Mouse (Mus musculus) kidney, postnatal 0 days (tissue): ENCODE results near the gene Dnajc7. TPM values are rescaled to one million over a fixed set of nuclear protein-coding genes. Genes with fewer than 3 reads are reported as not detected.

Experiments
- ATAC-seq: fragments of 200-750 bp; cut with Nextera tagmentation; replicated peaks from 2 replicates; pipeline ENCODE4 v1.8.0; 2017; ENCODE audit warnings: low read depth, moderate number of reproducible peaks, moderate TSS enrichment, moderate library complexity; ENCODE audit not compliant: low FRiP score
- DNase-seq: peaks from one replicate; pipeline ENCODE4 v3.0.0-alpha.2; 2016; ENCODE audit warnings: low spot score
- H3K27ac ChIP-seq: fragments of 300-500 bp; sonication (generic); 2 replicates; pipeline ENCODE4 v1.5.1; 2014; ENCODE audit warnings: mild to moderate bottlenecking
- H3K27me3 ChIP-seq: fragments of 300-500 bp; sonication (generic); 2 replicates; pipeline ENCODE4 v1.6.1; 2014; ENCODE audit warnings: low read length, mixed read lengths; ENCODE audit not compliant: insufficient read depth
- H3K36me3 ChIP-seq: fragments of 300-500 bp; sonication (generic); 2 replicates; pipeline ENCODE4 v1.6.1; 2014; ENCODE audit warnings: low read length, mixed read lengths; ENCODE audit not compliant: insufficient read depth
- H3K4me1 ChIP-seq: fragments of 300-500 bp; sonication (generic); replicated peaks from 2 replicates; pipeline ENCODE4 v1.6.1; 2014; ENCODE audit warnings: antibody characterized with exemption, low read length, mixed read lengths; ENCODE audit not compliant: insufficient read depth
- H3K4me2 ChIP-seq: fragments of 300-500 bp; sonication (generic); 2 replicates; pipeline ENCODE4 v1.6.1; 2014; ENCODE audit warnings: mild to moderate bottlenecking, low read length, moderate library complexity, mixed read lengths
- H3K4me3 ChIP-seq: fragments of 300-500 bp; sonication (generic); replicated peaks from 2 replicates; pipeline ENCODE4 v1.5.1; 2014; ENCODE audit warnings: low read depth, low read length
- H3K9ac ChIP-seq: fragments of 300-500 bp; sonication (generic); 2 replicates; pipeline ENCODE4 v1.6.1; 2014; ENCODE audit warnings: low read depth, low read length
- H3K9me3 ChIP-seq: fragments of 300-500 bp; sonication (generic); replicated peaks from 2 replicates; pipeline ENCODE4 v1.6.1; 2016; ENCODE audit warnings: low read length, inconsistent platforms, mixed read lengths
- CTCF ChIP-seq: IDR thresholded peaks from 2 replicates; pipeline ENCODE4 v1.5.1; 2016; ENCODE audit warnings: antibody characterized with exemption, low read depth, mild to moderate bottlenecking, moderate library complexity
- WGBS: fragments of 180-500 bp; shearing (Covaris S2); extraction: QIAGEN DNeasy Blood & Tissue Kit; methylation state at CpG from one replicate; pipeline ENCODE4 v1.1.7; 2014; 5-methylcytosine and 5-hydroxymethylcytosine counted together
- polyA plus RNA-seq: library from polyadenylated mRNA; unstranded; fragments of >200 nt; fragmentation: Nextera tagmentation; extraction: Ambion mirVana; gene quantifications from 2 replicates; pipeline ENCODE4 v1.2.1, GENCODE M21; 2015

Gene Dnajc7
- polyA plus RNA-seq, 1 experiment from 2014 or later, result 142 TPM

- TF ChIP-seq CTCF, result peak; percentile 92
- no peak overlapping the region for H3K9ac ChIP-seq
- H3K4me1 ChIP-seq, result no peaks in the 10 kb centered on the region; the same call in 1 of the 2 replicates
- H3K27ac ChIP-seq, result no peak overlapping the region
- no peaks in the 10 kb centered on the region; the same call in 1 of the 2 replicates for H3K27me3 ChIP-seq
- H3K9me3 ChIP-seq, result no peaks in the 10 kb centered on the region
- H3K4me3 ChIP-seq, result no peak overlapping the region
- WGBS, result 20% methylated on average over 9 of the region's 9 CpGs
- 0 out of 2 replicates have a peak, but pooled peaks cover 5% of the 10 kb centered on the region for H3K36me3 ChIP-seq
- ATAC-seq (peak; percentile 71), DNase-seq (peak; percentile 81)
- no peak overlapping the region for H3K4me2 ChIP-seq
Observed at GRCm38 (mm10) chr11:100626701-100627195, 6.8 kb upstream of the Dnajc7 start.

- TF ChIP-seq CTCF, result no peak
- DNase-seq (no peak), ATAC-seq (no peak)
- Histone ChIP-seq H3K9me3 (no peaks in the 10 kb centered on the region), H3K9ac (no peak overlapping the region), H3K36me3 (0 out of 2 replicates have a peak, but pooled peaks cover 5% of the 10 kb centered on the region), H3K4me3 (no peak overlapping the region), H3K27me3 (no peaks in the 10 kb centered on the region; the same call in 1 of the 2 replicates), H3K27ac (no peak overlapping the region), H3K4me1 (no peaks in the 10 kb centered on the region; the same call in 1 of the 2 replicates), H3K4me2 (no peak overlapping the region)
- WGBS, result 87% methylated on average over 23 of the region's 23 CpGs
Observed at GRCm38 (mm10) chr11:100625754-100626700, 6.1 kb upstream of the Dnajc7 start.

- H3K4me1 ChIP-seq, result no peaks in the 10 kb centered on the region; the same call in 1 of the 2 replicates
- H3K9ac ChIP-seq, result peak overlapping the region; percentile 2; the same call in 1 of the 2 replicates
- ATAC-seq, result no peak
- WGBS, result 27% methylated on average over 5 of the region's 5 CpGs
- H3K4me3 ChIP-seq, result peak overlapping the region; percentile 68; the same call in 1 of the 2 replicates
- peak; percentile 48 for DNase-seq
- H3K27ac ChIP-seq, result no peak overlapping the region
- peak overlapping the region; percentile 57 for H3K4me2 ChIP-seq
- H3K9me3 ChIP-seq, result no peaks in the 10 kb centered on the region
- 0 out of 2 replicates have a peak, but pooled peaks cover 5% of the 10 kb centered on the region for H3K36me3 ChIP-seq
- TF ChIP-seq CTCF, result no peak
- H3K27me3 ChIP-seq, result no peaks in the 10 kb centered on the region
Observed at GRCm38 (mm10) chr11:100623867-100624266, 3.9 kb upstream of the Dnajc7 start.

- peak; percentile 95 for TF ChIP-seq CTCF
- WGBS, result 1% methylated on average over 24 of the region's 24 CpGs
- H3K27ac ChIP-seq, result peak overlapping the region; percentile 85
- H3K4me2 ChIP-seq, result peak overlapping the region; percentile 57
- 0 out of 2 replicates have a peak, but pooled peaks cover 5% of the 10 kb centered on the region for H3K36me3 ChIP-seq
- peaks cover 7% of the 10 kb centered on the region; the same call in 1 of the 2 replicates for H3K4me1 ChIP-seq
- no peaks in the 10 kb centered on the region for H3K27me3 ChIP-seq
- no peaks in the 10 kb centered on the region for H3K9me3 ChIP-seq
- H3K4me3 ChIP-seq, result peak overlapping the region; percentile 68
- peak overlapping the region; percentile 73 for H3K9ac ChIP-seq
- DNase-seq (peak; percentile 98), ATAC-seq (peak; percentile 79)
Observed at GRCm38 (mm10) chr11:100622714-100623113, 2.7 kb upstream of the Dnajc7 start.

GRCm38 (mm10) chr11:100619485-100619975 lies 438 bp downstream of the Dnajc7 start:
- H3K9me3 ChIP-seq, result no peaks in the 10 kb centered on the region

More at GRCm38 (mm10) chr11:100619485-100619975, 438 bp downstream of the Dnajc7 start:
- no peaks in the 10 kb centered on the region for H3K27me3 ChIP-seq
- H3K4me2 ChIP-seq, result peak overlapping the region; percentile 87
- TF ChIP-seq CTCF, result peak; percentile 65
- peak overlapping the region; percentile 93 for H3K27ac ChIP-seq
- DNase-seq (peak; percentile 97), ATAC-seq (peak; percentile 93)
- peaks cover 9% of the 10 kb centered on the region; the same call in 1 of the 2 replicates for H3K4me1 ChIP-seq
- peak overlapping the region; percentile 90 for H3K9ac ChIP-seq
- under 1% methylated on average over 40 of the region's 40 CpGs for WGBS
- peak overlapping the region; percentile 77 for H3K4me3 ChIP-seq
- 0 out of 2 replicates have a peak, but pooled peaks cover 4% of the 10 kb centered on the region for H3K36me3 ChIP-seq
